Mouse (Mus musculus) heart, postnatal 0 days (tissue): ENCODE measurements around the gene Zcchc14.

Experiments used
- CTCF ChIP-seq: IDR thresholded peaks from 2 replicates; pipeline ENCODE4 v1.5.1; 2016; ENCODE audit warnings: antibody characterized with exemption, control low read depth, low read depth
- EP300 ChIP-seq: IDR thresholded peaks from 2 replicates; pipeline ENCODE4 v1.6.1; 2016; ENCODE audit warnings: antibody characterized with exemption, low read depth

GRCm38 (mm10) chr8:121598190-121598589 lies 54.5 kb downstream of the Zcchc14 start:
- TF ChIP-seq EP300 (no peak), CTCF (no peak)
